Mouse (Mus musculus): ENCODE results near the gene Syn3.

- TF ChIP-seq CTCF (IDR thresholded peaks at IDR 0.05; ENCODE audit: extremely low read depth, insufficient read length, insufficient replicate concordance, low read depth, low read length) (no peak), POLR2A (IDR thresholded peaks at IDR 0.05; ENCODE audit: low read depth, low read length) (no peak)
Observed at GRCm38 (mm10) chr10:86328143-86328542, 170.6 kb downstream of the Syn3 start.

Data from small intestine, adult 2 months (tissue).